Comparison of ENCODE assay signal across 28 mouse cellular contexts in the genomic region with DNA sequence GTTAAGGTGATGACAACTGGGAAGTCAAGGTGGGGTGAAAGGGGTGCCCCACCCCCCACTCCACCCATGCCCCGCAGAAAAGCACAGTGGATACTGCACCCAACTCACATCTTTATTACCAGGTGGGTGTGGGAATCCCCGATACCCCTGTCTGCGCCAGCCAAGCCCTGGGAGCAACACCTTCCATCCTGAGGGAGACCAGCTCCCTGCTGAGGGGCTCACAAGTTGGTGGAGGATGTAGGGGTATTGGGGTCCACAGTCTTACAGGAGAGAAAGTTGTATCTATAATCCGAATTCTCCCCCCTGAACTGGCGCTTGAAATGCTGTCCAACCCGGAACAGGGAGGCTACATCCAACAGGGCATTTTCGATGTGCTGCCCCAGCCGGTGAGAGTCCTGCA. TPM values are rescaled to one million over a fixed set of nuclear protein-coding genes. Genes with fewer than 3 reads are reported as not detected.
"Had no signal": no experiment of that assay in that cellular context is flagged by ENCODE, and none has a peak within 500 bp of the region (broad histone marks: within the 10 kb centered on the region; RNA-seq: fewer than 3 reads in every experiment).

No protein-coding gene starts in this region.

- H3K27me3 ChIP-seq: heart, embryonic 13.5 days; heart, embryonic 15.5 days; hindbrain, embryonic 13.5 days; hindbrain, embryonic 15.5 days; kidney, embryonic 15.5 days; limb, embryonic 13.5 days; limb, embryonic 15.5 days; liver, embryonic 13.5 days had no signal

- H3K27ac ChIP-seq: gastrocnemius, adult 2 months; heart, embryonic 13.5 days; heart, embryonic 15.5 days; hindbrain, embryonic 13.5 days; hindbrain, embryonic 15.5 days; hindbrain, postnatal 0 days; kidney, embryonic 15.5 days; kidney, postnatal 0 days; limb, embryonic 13.5 days; limb, embryonic 15.5 days; liver, embryonic 13.5 days had no signal

- H3K4me3 ChIP-seq: gastrocnemius, adult 2 months; heart, embryonic 13.5 days; heart, embryonic 15.5 days; hindbrain, embryonic 13.5 days; hindbrain, embryonic 15.5 days; kidney, embryonic 15.5 days; limb, embryonic 13.5 days; limb, embryonic 15.5 days; liver, embryonic 13.5 days had no signal

- H3K4me1 ChIP-seq: heart, embryonic 13.5 days; limb, embryonic 13.5 days had no signal

- DNase-seq: gastrocnemius, postnatal 10 days; gastrocnemius, postnatal 36 days; heart, adult 18-20 months; heart, postnatal 14 days; heart, postnatal 36 days; kidney, adult 11 months; kidney, adult 2 months; kidney, adult 9 months; kidney, postnatal 14 days; kidney, postnatal 36 days; layer of hippocampus, adult 9-11 months; layer of hippocampus, postnatal 36 days; left cerebral cortex, postnatal 4 days; liver, embryonic 13.5 days had no signal

- H3K36me3 ChIP-seq: heart, embryonic 15.5 days; liver, embryonic 13.5 days had no signal

- H3K9me3 ChIP-seq: heart, embryonic 13.5 days; heart, embryonic 15.5 days; hindbrain, embryonic 13.5 days; hindbrain, embryonic 15.5 days; kidney, embryonic 15.5 days; limb, embryonic 13.5 days; limb, embryonic 15.5 days; liver, embryonic 13.5 days had no signal

RNA-seq across cellular contexts. Expression of gene Tsks, which starts 16.3 kb away (rescaled TPM):
- polyA plus RNA-seq: heart, embryonic 11.5 days; intestine, embryonic 14.5 days; intestine, embryonic 16.5 days; large intestine, adult 2 months had no signal
